Mouse (Mus musculus) ES-E14 (cell line): ENCODE measurements around the gene Slc7a11.

Source experiments
- CHD2 ChIP-seq: IDR thresholded peaks from 2 replicates; pipeline ENCODE4 v1.6.1; 2014; ENCODE audit warnings: mild to moderate bottlenecking, low read depth, low read length, inconsistent platforms
- MAFK ChIP-seq: IDR thresholded peaks from 2 replicates; pipeline ENCODE4 v1.6.1; 2014; ENCODE audit warnings: mild to moderate bottlenecking, low read depth, low read length, inconsistent platforms; ENCODE audit not compliant: insufficient read depth
- ZC3H11A ChIP-seq: IDR thresholded peaks from 2 replicates; pipeline ENCODE4 v1.6.1; 2012; ENCODE audit warnings: low read depth, mild to moderate bottlenecking, inconsistent platforms, low read length, borderline replicate concordance
- ZNF384 ChIP-seq: IDR thresholded peaks from 2 replicates; pipeline ENCODE4 v1.6.1; 2012; ENCODE audit warnings: low read depth, low read length, inconsistent platforms

DNA sequence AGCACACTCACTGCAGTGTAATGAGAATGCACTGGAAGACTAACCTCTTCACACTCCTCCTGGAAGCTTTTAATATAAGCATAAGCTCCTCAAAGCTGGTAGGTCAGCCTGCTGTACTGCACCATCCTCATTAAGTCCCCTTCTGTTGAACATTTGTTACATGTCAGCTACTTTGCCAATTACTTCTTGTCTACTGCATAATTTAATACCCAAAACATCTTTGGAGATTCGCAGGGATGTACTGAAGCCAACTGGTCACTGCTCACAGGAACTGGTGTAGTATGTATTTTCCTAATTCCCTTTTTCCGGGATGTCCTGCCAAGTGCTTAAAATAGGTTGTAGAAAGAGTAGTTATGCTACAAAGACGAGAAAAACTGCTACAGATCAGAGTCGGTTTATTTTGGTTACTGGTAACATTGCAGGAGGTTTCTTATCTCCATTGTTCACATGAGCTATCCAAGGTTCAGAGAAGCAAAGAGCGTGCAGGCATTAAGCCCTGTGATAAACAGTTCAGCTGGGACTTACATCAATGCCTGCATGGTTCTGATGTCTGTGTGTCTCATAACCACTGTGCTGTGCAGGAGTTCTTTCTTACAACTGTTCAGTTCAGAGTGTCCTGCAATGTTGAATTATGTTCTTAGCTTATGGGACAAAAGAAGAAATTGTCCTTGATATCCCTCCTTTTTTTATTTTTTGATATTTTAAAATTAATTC lies 439.3 kb downstream of the Slc7a11 start:
- no peak for TF ChIP-seq MAFK
- no peak for TF ChIP-seq CHD2
- TF ChIP-seq ZC3H11A, result no peak
- no peak for TF ChIP-seq ZNF384
